Mouse (Mus musculus) liver, embryonic 13.5 days (tissue): ENCODE data around the gene Bdp1. TPM values are rescaled to one million over a fixed set of nuclear protein-coding genes. Genes with fewer than 3 reads are reported as not detected.

Source experiments
- ATAC-seq: fragments of 200-750 bp; cut with Nextera tagmentation; 2 replicates; pipeline ENCODE4 v1.8.0; 2017; ENCODE audit warnings: low read depth, mild to moderate bottlenecking, moderate number of reproducible peaks, moderate library complexity
- DNase-seq: peaks from one replicate; pipeline ENCODE4 v3.0.0; 2022
- H3K27ac ChIP-seq: fragments of 300-500 bp; sonication (generic); 2 replicates; pipeline ENCODE4 v1.5.1; 2015; ENCODE audit warnings: moderate library complexity, mild to moderate bottlenecking, inconsistent platforms
- H3K27me3 ChIP-seq: fragments of 300-500 bp; sonication (generic); 2 replicates; pipeline ENCODE4 v1.6.1; 2015; ENCODE audit warnings: mild to moderate bottlenecking, inconsistent platforms
- H3K36me3 ChIP-seq: fragments of 300-500 bp; sonication (generic); 2 replicates; pipeline ENCODE4 v1.6.1; 2015; ENCODE audit warnings: mild to moderate bottlenecking, inconsistent platforms
- H3K4me1 ChIP-seq: fragments of 300-500 bp; sonication (generic); replicated peaks from 2 replicates; pipeline ENCODE4 v1.6.1; 2015; ENCODE audit warnings: inconsistent platforms
- H3K4me2 ChIP-seq: fragments of 300-500 bp; sonication (generic); 2 replicates; pipeline ENCODE4 v1.6.1; 2015; ENCODE audit warnings: inconsistent platforms, mild to moderate bottlenecking, moderate library complexity
- H3K4me3 ChIP-seq: fragments of 300-500 bp; sonication (generic); replicated peaks from 2 replicates; pipeline ENCODE4 v1.5.1; 2015; ENCODE audit warnings: mild to moderate bottlenecking, inconsistent platforms
- H3K9ac ChIP-seq: fragments of 300-500 bp; sonication (generic); 2 replicates; pipeline ENCODE4 v1.6.1; 2015; ENCODE audit warnings: mild to moderate bottlenecking, inconsistent platforms
- H3K9me3 ChIP-seq: fragments of 300-500 bp; sonication (generic); replicated peaks from 2 replicates; pipeline ENCODE4 v1.6.1; 2016; ENCODE audit warnings: inconsistent platforms
- WGBS: fragments of 180-500 bp; shearing (Covaris S2); methylation state at CpG from one replicate; pipeline ENCODE4 v1.1.7; 2015; ENCODE audit not compliant: insufficient replicate concordance; 5-methylcytosine and 5-hydroxymethylcytosine counted together
- polyA plus RNA-seq: library from polyadenylated mRNA; unstranded; fragments of >200 nt; fragmentation: Nextera tagmentation; extraction: Ambion mirVana; gene quantifications from 2 replicates; pipeline ENCODE4 v1.2.1, GENCODE M21; 2015

Gene Bdp1
- polyA plus RNA-seq, 1 experiment from 2014 or later = 17.7 TPM

DNA sequence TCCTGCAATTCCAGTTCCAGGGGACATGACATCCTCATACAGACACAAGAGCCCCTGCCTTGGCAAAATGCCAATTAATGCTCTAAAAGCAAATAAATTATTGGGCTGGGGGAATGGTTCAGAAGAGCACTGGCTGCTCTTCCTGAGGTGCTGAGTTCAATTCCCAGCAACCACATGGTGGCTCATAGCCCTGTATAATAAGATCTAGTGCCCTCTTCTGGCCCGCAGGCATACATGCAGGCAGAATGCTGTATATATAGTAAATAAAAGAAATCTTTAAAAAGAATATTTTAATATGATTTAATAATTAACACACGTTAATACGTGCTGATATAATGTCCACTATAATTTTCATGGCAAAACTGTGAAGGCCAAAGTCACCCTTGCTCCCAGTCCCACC, 105.8 kb downstream of the Bdp1 start:
- H3K9me3 ChIP-seq = no peaks in the 10 kb centered on the region
- no peaks in the 10 kb centered on the region for H3K36me3 ChIP-seq
- no peak overlapping the region for H3K27ac ChIP-seq
- no peak overlapping the region for H3K4me3 ChIP-seq
- no peak overlapping the region for H3K4me2 ChIP-seq
- DNase-seq (no peak), ATAC-seq (no peak)
- 74% methylated on average over 3 of the region's 3 CpGs for WGBS
- peaks cover 4% of the 10 kb centered on the region for H3K4me1 ChIP-seq
- H3K9ac ChIP-seq = no peak overlapping the region
- H3K27me3 ChIP-seq = no peaks in the 10 kb centered on the region

DNA sequence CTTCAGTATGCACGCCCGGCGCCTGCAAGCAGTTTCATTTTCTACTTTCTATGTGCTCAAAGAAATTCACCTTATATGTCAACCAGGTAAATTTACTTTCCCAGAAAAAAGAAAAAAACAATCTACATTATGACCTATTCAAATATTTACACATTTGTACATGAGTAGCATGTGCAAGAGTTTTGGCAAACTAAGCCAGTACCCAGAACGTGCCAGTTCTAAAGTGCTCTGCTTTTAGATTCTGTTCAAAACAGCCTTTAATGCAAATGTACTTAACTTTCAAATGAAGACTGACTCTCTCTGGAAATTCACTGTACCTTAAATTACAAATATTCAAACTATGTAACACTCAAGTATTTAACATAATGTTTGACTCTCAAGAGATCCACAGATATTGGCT, 114.3 kb downstream of the Bdp1 start:
- no peak for DNase-seq

DNA sequence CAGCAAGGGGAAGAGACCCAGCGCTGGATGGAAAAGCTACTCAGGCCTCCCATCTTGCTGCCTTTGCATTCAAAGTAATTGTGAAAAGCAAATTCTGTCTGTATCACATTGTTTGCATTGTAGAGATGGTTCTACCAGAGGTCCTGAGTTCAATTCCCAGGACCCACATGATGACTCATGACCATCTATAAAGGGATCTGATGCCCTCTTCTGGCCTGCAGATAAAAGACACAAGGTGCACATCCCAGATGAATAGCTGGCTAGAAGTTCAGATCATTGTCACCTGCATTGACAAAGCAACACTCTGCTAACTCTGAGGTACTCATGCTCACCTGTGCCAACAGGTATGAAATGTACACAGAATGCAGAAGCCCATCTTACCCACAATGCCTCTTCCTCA, 120.5 kb downstream of the Bdp1 start:
- H3K36me3 ChIP-seq = no peaks in the 10 kb centered on the region
- DNase-seq = no peak
- H3K4me3 ChIP-seq = no peak overlapping the region
- no peaks in the 10 kb centered on the region for H3K9me3 ChIP-seq
- no peak for ATAC-seq
- no peak overlapping the region for H3K27ac ChIP-seq
- 92% methylated on average over 1 of the region's 1 CpGs for WGBS
- H3K27me3 ChIP-seq = no peaks in the 10 kb centered on the region
- no peak overlapping the region for H3K4me2 ChIP-seq
- no peak overlapping the region for H3K9ac ChIP-seq
- H3K4me1 ChIP-seq = no peaks in the 10 kb centered on the region

More for the DNA sequence above, 114.3 kb downstream of the Bdp1 start:
- H3K4me1 ChIP-seq = no peaks in the 10 kb centered on the region
- H3K4me3 ChIP-seq = no peak overlapping the region
- H3K27ac ChIP-seq = no peak overlapping the region
- no peaks in the 10 kb centered on the region for H3K27me3 ChIP-seq
- H3K36me3 ChIP-seq = no peaks in the 10 kb centered on the region
- no peak overlapping the region for H3K4me2 ChIP-seq
- no peak for ATAC-seq
- no peak overlapping the region for H3K9ac ChIP-seq
- no peaks in the 10 kb centered on the region for H3K9me3 ChIP-seq
- WGBS = 80% methylated on average over 4 of the region's 4 CpGs

DNA sequence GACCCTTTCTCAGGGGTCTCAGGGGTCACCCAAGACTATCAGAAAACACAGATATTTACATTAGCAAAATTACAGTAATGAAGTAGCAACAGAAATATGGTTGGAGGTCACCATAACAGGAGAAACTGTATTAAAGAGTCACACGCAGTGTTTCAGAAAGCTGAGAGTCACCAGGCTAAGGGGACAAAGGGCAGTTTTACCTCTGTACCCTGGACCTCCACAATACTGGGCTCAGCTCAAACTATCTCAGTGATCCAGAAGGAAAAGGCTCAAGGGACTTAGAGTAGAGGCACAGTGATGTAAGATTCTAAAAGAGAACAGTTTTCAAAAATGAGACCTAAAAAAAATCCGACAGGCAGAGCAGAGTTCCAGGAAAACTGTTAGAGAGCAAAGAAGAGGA, 124.5 kb downstream of the Bdp1 start:
- WGBS = 49% methylated on average over 2 of the region's 2 CpGs
- ATAC-seq (no peak), DNase-seq (no peak)

DNA sequence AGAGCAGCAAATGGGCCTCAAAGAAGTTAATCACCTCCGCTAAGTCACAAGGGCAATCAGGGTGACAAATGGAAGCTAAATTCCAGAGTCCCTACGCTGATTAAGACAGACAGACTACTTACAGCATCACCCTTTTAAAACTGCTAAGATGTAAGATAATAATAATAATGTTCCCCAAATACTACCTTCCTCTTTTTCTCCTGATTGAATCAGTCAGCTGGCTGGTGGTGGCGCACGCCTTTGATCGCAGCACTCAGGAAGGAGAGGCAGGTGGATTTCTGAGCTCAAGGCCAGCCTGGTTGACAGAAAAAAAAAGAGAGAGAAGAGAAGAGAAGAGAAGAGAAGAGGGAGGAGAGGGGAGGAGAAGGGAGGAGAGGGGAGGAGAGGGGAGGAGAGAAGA, 133.8 kb downstream of the Bdp1 start:
- Histone ChIP-seq H3K36me3 (peaks cover 7% of the 10 kb centered on the region; the same call in 1 of the 2 replicates), H3K4me3 (no peak overlapping the region), H3K27ac (no peak overlapping the region), H3K27me3 (no peaks in the 10 kb centered on the region), H3K4me1 (no peaks in the 10 kb centered on the region), H3K4me2 (no peak overlapping the region), H3K9ac (no peak overlapping the region), H3K9me3 (no peaks in the 10 kb centered on the region)
- no peak for ATAC-seq
- DNase-seq = no peak
- WGBS = 77% methylated on average over 5 of the region's 5 CpGs

More for the DNA sequence above, 124.5 kb downstream of the Bdp1 start:
- H3K4me2 ChIP-seq = no peak overlapping the region
- H3K27ac ChIP-seq = no peak overlapping the region
- no peaks in the 10 kb centered on the region for H3K4me1 ChIP-seq
- no peaks in the 10 kb centered on the region for H3K27me3 ChIP-seq
- H3K4me3 ChIP-seq = no peak overlapping the region
- no peaks in the 10 kb centered on the region for H3K9me3 ChIP-seq
- no peak overlapping the region for H3K9ac ChIP-seq
- peaks cover 7% of the 10 kb centered on the region for H3K36me3 ChIP-seq

Other genes with a start within 250 kb of the Bdp1 start
- gene Cartpt, start 203.0 kb downstream of the Bdp1 start, polyA plus RNA-seq = 0.09 TPM in 1 of 2 replicates, not detected in the other
- 16.2 and 21.3 TPM in 2 replicates for gene Mccc2, start 88.4 kb downstream of the Bdp1 start, polyA plus RNA-seq
- gene Serf1, start 3.9 kb upstream of the Bdp1 start, polyA plus RNA-seq = 24.6 and 29.9 TPM in 2 replicates
- 31.7 and 33.7 TPM in 2 replicates for gene Smn1, start 20.8 kb upstream of the Bdp1 start, polyA plus RNA-seq
- gene Naip2, start 98.0 kb upstream of the Bdp1 start, polyA plus RNA-seq = 1.4 and 1.6 TPM in 2 replicates
- 0.27 and 0.44 TPM in 2 replicates for gene Naip5, start 142.3 kb upstream of the Bdp1 start, polyA plus RNA-seq
- 0.23 TPM in 2 replicates for gene Naip6, start 213.6 kb upstream of the Bdp1 start, polyA plus RNA-seq